Mouse (Mus musculus) heart, postnatal 10 days (tissue): ENCODE results near the gene Prkd2. TPM values are rescaled to one million over a fixed set of nuclear protein-coding genes. Genes with fewer than 3 reads are reported as not detected.

Experiments used
- DNase-seq, 2 experiments: peaks; one replicate each; pipeline ENCODE4 v3.0.0; 2021
- intact Hi-C: fragments of 180-260 bp; cut with DNase I; formaldehyde crosslinking; loops from one replicate; pipeline ENCODE4 v1.15.1; 2025
- total RNA-seq, 2 experiments: library from RNA; stranded (reverse); gene quantifications; 2 replicates each; pipeline ENCODE4 v1.2.3; 2021

Prkd2 gene
- total RNA-seq, result 10 to 100 TPM; 27.8 to 31.9 TPM

DNA sequence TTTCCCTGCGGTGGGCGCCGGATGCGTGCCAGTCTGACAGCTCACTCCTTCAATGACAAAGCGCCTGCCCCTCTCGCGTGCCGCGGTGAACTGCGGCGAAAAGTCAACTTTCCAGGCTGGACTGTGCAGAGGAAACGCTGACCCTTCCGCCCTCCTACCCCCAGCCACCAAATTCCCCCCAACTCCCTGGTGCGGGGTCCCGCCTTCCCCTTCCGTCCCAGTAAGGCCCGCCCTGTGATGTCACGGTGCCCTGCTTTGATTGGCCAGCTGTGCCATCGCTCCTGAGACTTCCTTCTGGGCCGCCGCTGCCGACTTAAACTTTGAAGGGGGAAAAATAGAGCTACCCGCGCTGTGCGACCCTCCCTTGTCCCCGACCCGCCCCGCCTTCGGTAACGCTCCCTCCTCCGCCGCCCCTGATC, at the start of gene Prkd2:
Prkd2 (plus strand) TSS at position 258 of the 419 bp plus-strand sequence.
- peak; percentile 96 for DNase-seq
- intact Hi-C loops, result loop anchor here (1.0 kb wide), 1 partner anchor 8 kb away; no protein-coding TSS in a partner anchor

- intact Hi-C loops, result no loop called here
- DNase-seq, result peak in 1 of 2 experiments; percentile 26
Measured at GRCm38 (mm10) chr7:16793010-16793725, 49.5 kb upstream of the Prkd2 start.

- intact Hi-C loops, result no loop called here
- DNase-seq, result no peak
Measured at GRCm38 (mm10) chr7:16794886-16795285, 47.8 kb upstream of the Prkd2 start.

DNA sequence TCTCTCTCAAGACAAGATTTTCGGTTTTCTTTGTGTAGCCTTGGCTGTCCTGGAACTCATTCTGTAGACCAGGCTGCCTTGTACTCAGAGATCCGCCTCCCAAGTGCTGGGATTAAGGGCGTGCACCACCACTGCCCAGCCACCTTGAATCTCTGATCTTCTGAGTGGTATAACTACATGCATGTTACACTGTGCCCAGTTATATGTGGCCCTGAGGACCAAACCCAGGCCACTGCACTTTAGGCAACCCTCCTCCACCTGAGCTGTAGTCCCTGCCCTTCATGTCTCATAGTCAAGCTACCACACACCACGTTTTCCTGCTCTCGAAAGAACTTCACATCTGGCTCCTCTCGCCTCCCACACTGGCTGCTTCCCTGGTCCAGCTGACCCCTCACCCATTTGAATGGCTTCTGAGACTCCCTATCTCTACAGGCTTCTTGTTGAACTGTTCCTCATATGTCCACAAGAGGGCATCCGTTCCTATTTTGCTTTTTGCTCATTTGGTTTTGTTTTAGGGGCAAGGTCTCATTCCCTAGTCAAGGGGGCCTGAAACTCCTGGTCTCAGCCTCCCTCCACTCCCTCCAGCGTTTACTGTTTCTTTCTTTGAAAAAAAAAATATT, 38.2 kb upstream of the Prkd2 start:
- DNase-seq, result peak in 1 of 2 experiments; percentile 46
- intact Hi-C loops, result loop anchor here (5.0 kb wide), 1 partner anchor 177 kb away; no protein-coding TSS in a partner anchor

- intact Hi-C loops, result loop anchor here (5.0 kb wide), 1 partner anchor 181 kb away; no protein-coding TSS in a partner anchor
- DNase-seq, result no peak
Measured at GRCm38 (mm10) chr7:16807936-16808335, 34.8 kb upstream of the Prkd2 start.

- peak in 1 of 2 experiments; percentile 38 for DNase-seq
- intact Hi-C loops, result loop anchor here (1.0 to 5.0 kb wide), 2 partner anchors 62 to 181 kb away; no protein-coding TSS in a partner anchor
Measured at GRCm38 (mm10) chr7:16808647-16809046, 34.1 kb upstream of the Prkd2 start.

DNA sequence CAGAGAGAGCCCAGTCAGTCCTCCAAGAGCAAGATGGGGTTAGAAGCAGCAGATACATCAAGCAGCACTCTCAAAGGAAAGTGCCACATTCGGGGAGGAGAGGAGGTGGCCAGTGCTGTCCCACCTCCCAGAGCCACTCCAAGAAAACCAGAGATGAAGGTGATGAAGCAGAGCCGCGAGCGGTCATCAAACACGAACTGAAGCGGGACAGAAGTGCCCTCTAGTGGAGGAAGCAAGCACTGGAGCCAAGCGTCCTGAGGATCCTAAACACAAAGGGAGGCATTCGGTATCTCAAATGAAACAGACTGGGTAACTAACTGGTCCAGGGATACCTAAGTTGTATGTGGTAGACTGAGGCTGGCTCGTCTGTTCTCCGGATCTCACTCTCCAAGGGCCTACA, 33.0 kb upstream of the Prkd2 start:
- peak; percentile 76 to 85 for DNase-seq
- intact Hi-C loops, result loop anchor here (1.0 to 5.0 kb wide), 2 partner anchors 63 to 182 kb away; no protein-coding TSS in a partner anchor

- intact Hi-C loops, result no loop called here
- no peak for DNase-seq
Measured at GRCm38 (mm10) chr7:16810399-16810919, 32.2 kb upstream of the Prkd2 start.

DNA sequence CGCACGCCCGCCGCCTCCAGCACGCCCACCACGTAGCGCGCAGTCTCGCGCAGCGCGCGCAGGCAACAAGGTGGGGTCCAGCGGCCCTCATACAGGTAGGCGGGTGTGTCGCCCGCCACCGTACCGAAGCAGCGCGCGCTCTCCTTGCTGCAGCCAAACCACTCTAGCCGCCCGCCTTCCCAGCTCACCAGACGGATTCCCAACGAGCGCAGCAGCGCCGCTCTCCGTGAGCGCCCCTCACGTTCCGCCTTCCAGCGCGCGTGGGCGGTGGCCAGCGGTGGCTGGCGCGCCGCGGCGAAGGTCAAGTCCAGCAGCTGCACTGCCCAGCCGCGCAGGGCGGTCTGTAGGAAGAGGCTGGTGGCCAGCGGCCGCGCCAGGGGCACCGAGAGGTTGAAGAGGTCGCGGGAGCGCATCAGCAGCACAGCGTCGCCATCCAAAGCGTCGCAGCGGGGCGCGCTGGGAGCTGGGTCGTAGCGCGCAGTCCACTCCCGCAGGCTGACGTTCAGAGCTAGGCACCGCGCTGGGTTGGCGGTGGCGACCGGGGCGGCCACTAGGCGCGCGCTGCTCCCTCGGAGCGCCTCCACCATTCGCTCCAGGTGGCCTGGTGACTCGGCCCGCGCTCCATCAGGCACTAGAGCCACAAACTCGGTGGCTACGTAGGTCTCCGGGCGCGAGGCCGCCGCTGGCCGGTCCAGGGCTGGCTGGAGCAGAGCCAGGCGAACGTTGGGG, 31.6 kb upstream of the Prkd2 start:
- intact Hi-C loops, result no loop called here

GRCm38 (mm10) chr7:16811649-16812070, 31.0 kb upstream of the Prkd2 start:
- no peak for DNase-seq
- intact Hi-C loops, result loop anchor here (2.0 kb wide), 1 partner anchor 81 kb away; no protein-coding TSS in a partner anchor

More for the DNA sequence above, 31.6 kb upstream of the Prkd2 start:
- peak in 1 of 2 experiments; percentile 39 for DNase-seq

GRCm38 (mm10) chr7:16812505-16812904, 30.2 kb upstream of the Prkd2 start:
- no peak for DNase-seq
- intact Hi-C loops, result loop anchor here (2.0 kb wide), 1 partner anchor 80 kb away; no protein-coding TSS in a partner anchor

DNA sequence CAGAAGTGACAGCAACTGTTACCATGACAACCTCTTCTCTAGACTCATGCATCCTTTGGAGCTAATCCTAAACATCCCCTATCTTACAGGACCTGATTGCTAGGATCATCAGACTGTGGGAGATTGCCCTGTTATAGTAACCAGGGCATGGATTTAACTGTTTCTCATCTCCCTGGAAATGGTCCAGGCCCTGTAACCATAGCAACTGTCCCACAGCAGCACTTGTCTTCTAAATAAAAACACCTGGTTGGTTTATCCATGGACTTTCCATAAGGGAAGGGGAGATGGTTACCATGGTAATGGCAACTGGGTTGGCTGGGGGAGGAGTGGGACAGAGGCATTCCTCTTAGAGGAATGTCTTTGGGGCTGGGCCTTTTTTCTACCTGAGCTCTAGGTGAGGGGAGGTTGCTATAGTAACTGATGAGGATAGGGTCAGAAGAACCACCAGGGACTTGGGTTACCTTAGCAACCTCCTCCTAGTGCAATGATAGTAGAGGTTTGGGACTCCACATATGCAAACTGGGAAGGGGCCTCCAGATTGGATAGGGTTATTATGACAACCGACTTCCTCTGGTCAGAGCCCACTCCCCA, 27.3 kb upstream of the Prkd2 start, which contains the start of gene Strn4:
Strn4 (plus strand) TSS at position 539 of the 591 bp plus-strand sequence.
- intact Hi-C loops, result loop anchor here (5.0 kb wide), 1 partner anchor 107 kb away; the partner anchor contains the start of gene Calm3
- DNase-seq, result no peak

DNA sequence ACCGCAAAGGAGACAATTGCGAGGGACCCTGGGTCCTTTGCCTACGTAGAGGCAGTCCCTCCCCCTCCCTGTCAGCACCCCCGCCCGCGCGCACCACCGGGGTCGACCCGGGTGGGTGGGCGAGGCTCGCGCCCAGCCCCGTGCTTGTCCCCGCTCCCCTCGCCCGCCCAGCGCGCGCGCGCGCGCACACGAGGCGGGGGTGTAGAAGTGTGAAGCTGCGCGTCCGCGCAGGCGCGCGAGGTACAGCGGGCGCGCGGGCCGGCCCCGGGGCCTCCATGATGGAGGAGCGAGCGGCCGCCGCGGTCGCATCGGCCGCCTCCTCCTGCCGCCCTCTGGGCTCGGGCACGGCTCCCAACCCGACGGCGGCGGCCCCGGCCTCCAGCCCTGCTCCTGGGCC, 26.6 kb upstream of the Prkd2 start:
- DNase-seq, result peak; percentile 84 to 86
- intact Hi-C loops, result loop anchor here (5.0 kb wide), 1 partner anchor 106 kb away; the partner anchor contains the start of gene Calm3

GRCm38 (mm10) chr7:16816475-16817122, 26.1 kb upstream of the Prkd2 start, which contains the start of gene Fkrp:
Fkrp (minus strand) TSS chr7:16816732.
- DNase-seq, result peak; percentile 70 to 77
- intact Hi-C loops, result loop anchor here (5.0 kb wide), 1 partner anchor 106 kb away; the partner anchor contains the start of gene Calm3

GRCm38 (mm10) chr7:16817693-16818092, 25.0 kb upstream of the Prkd2 start:
- intact Hi-C loops, result loop anchor here (5.0 kb wide), 1 partner anchor 105 kb away; the partner anchor contains the start of gene Calm3
- no peak for DNase-seq

- DNase-seq, result no peak
- intact Hi-C loops, result loop anchor here (5.0 kb wide), 1 partner anchor 103 kb away; the partner anchor contains the start of gene Calm3
Measured at GRCm38 (mm10) chr7:16819794-16820193, 22.9 kb upstream of the Prkd2 start.

GRCm38 (mm10) chr7:16820271-16820763, 22.4 kb upstream of the Prkd2 start:
- DNase-seq, result no peak
- intact Hi-C loops, result no loop called here

- intact Hi-C loops, result no loop called here
- DNase-seq, result no peak
Measured at GRCm38 (mm10) chr7:16821091-16821490, 21.6 kb upstream of the Prkd2 start.

DNA sequence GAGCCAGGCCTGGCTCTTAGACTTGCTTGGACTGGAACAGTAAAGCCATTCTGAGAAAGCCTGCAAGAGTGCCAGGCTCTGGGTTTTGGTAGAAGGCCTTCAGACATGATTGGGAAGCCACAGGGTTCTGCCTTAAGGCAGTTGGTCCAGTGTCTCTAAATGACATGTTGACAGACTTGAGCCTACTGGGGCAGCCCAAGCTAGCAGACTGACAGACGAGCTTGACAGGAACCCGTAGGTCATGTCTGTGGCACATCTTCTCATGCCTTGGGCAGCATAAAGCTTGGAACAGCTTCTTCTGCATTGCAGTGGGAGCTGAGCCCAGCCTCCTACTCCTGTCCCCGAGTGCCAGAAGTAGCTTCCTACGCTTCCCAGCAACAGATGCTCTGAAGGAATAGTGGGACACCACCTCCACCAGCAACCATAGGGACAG, 21.0 kb upstream of the Prkd2 start:
- intact Hi-C loops, result no loop called here
- DNase-seq, result no peak
